Mouse (Mus musculus): Measurements from ENCODE around the gene Dolpp1. TPM values are rescaled to one million over a fixed set of nuclear protein-coding genes. Genes with fewer than 3 reads are reported as not detected.
"Not testable (repeated sequence)": the region's sequence is repeated elsewhere in the genome, so short reads cannot be mapped to it uniquely, and the experiment has no call there.

Dolpp1 gene
- polyA plus RNA-seq, 1 experiment, result 199 TPM

- peak overlapping the region; percentile 66 for H3K4me3 ChIP-seq (ENCODE audit: low read depth, low read length)
- H3K27me3 ChIP-seq (ENCODE audit: control insufficient read depth, insufficient read depth, low read length), result no peaks in the 10 kb centered on the region
- TF ChIP-seq CTCF (IDR thresholded peaks at IDR 0.05; ENCODE audit: extremely low read depth, insufficient read length, insufficient replicate concordance, low read depth, low read length) (no peak), POLR2A (IDR thresholded peaks at IDR 0.05; ENCODE audit: low read depth, low read length) (no peak)
- peaks cover 7% of the 10 kb centered on the region; the same call in 1 of the 2 replicates for H3K4me1 ChIP-seq (ENCODE audit: control insufficient read depth, insufficient read depth, insufficient read length, low read length)
- WGBS, result 2% methylated on average over 7 of the region's 7 CpGs
- H3K27ac ChIP-seq (ENCODE audit: insufficient read depth, low read depth, low read length), result peak overlapping the region; percentile 96; the same call in 1 of the 2 replicates
- H3K36me3 ChIP-seq (ENCODE audit: control insufficient read depth, insufficient read depth, low read length), result 0 out of 2 replicates have a peak, but pooled peaks cover 4% of the 10 kb centered on the region
Observed at GRCm38 (mm10) chr2:30416649-30416965, 24.6 kb downstream of the Dolpp1 start.

GRCm38 (mm10) chr2:30417154-30417553, 25.1 kb downstream of the Dolpp1 start:
- H3K4me3 ChIP-seq (ENCODE audit: low read depth, low read length), result not testable (repeated sequence)

GRCm38 (mm10) chr2:30417595-30418165, 25.6 kb downstream of the Dolpp1 start:
- WGBS, result 37% methylated on average over 5 of the region's 5 CpGs
- Histone ChIP-seq H3K4me3 (ENCODE audit: low read depth, low read length) (no peak overlapping the region), H3K36me3 (ENCODE audit: control insufficient read depth, insufficient read depth, low read length) (0 out of 2 replicates have a peak, but pooled peaks cover 1% of the 10 kb centered on the region), H3K4me1 (ENCODE audit: control insufficient read depth, insufficient read depth, insufficient read length, low read length) (peaks cover 9% of the 10 kb centered on the region; the same call in 1 of the 2 replicates), H3K27me3 (ENCODE audit: control insufficient read depth, insufficient read depth, low read length) (no peaks in the 10 kb centered on the region), H3K27ac (ENCODE audit: insufficient read depth, low read depth, low read length) (no peak overlapping the region)
- no peak for TF ChIP-seq POLR2A (IDR thresholded peaks at IDR 0.05; ENCODE audit: low read depth, low read length)
- no peak for TF ChIP-seq CTCF (IDR thresholded peaks at IDR 0.05; ENCODE audit: extremely low read depth, insufficient read length, insufficient replicate concordance, low read depth, low read length)

More at GRCm38 (mm10) chr2:30417154-30417553, 25.1 kb downstream of the Dolpp1 start:
- H3K27me3 ChIP-seq (ENCODE audit: control insufficient read depth, insufficient read depth, low read length); H3K36me3 ChIP-seq (ENCODE audit: control insufficient read depth, insufficient read depth, low read length); H3K4me1 ChIP-seq (ENCODE audit: control insufficient read depth, insufficient read depth, insufficient read length, low read length); H3K27ac ChIP-seq (ENCODE audit: insufficient read depth, low read depth, low read length): not testable (repeated sequence)
- WGBS, result 50% methylated on average over 6 of the region's 6 CpGs

- peaks cover 9% of the 10 kb centered on the region; the same call in 1 of the 2 replicates for H3K4me1 ChIP-seq (ENCODE audit: control insufficient read depth, insufficient read depth, insufficient read length, low read length)
- peaks cover 2% of the 10 kb centered on the region; the same call in 1 of the 2 replicates for H3K36me3 ChIP-seq (ENCODE audit: control insufficient read depth, insufficient read depth, low read length)
- WGBS, result 77% methylated on average over 6 of the region's 6 CpGs
- H3K27ac ChIP-seq (ENCODE audit: insufficient read depth, low read depth, low read length), result no peak overlapping the region
- no peak overlapping the region for H3K4me3 ChIP-seq (ENCODE audit: low read depth, low read length)
- H3K27me3 ChIP-seq (ENCODE audit: control insufficient read depth, insufficient read depth, low read length), result no peaks in the 10 kb centered on the region
- TF ChIP-seq POLR2A (IDR thresholded peaks at IDR 0.05; ENCODE audit: low read depth, low read length) (no peak), CTCF (IDR thresholded peaks at IDR 0.05; ENCODE audit: extremely low read depth, insufficient read length, insufficient replicate concordance, low read depth, low read length) (no peak)
Observed at GRCm38 (mm10) chr2:30418259-30418658, 26.2 kb downstream of the Dolpp1 start.

GRCm38 (mm10) chr2:30419112-30419511, 27.1 kb downstream of the Dolpp1 start:
- no peak for TF ChIP-seq CTCF (IDR thresholded peaks at IDR 0.05; ENCODE audit: extremely low read depth, insufficient read length, insufficient replicate concordance, low read depth, low read length)
- TF ChIP-seq POLR2A (IDR thresholded peaks at IDR 0.05; ENCODE audit: low read depth, low read length), result no peak
- peaks cover 6% of the 10 kb centered on the region; the same call in 1 of the 2 replicates for H3K4me1 ChIP-seq (ENCODE audit: control insufficient read depth, insufficient read depth, insufficient read length, low read length)
- no peaks in the 10 kb centered on the region for H3K27me3 ChIP-seq (ENCODE audit: control insufficient read depth, insufficient read depth, low read length)
- H3K27ac ChIP-seq (ENCODE audit: insufficient read depth, low read depth, low read length), result no peak overlapping the region
- H3K36me3 ChIP-seq (ENCODE audit: control insufficient read depth, insufficient read depth, low read length), result peaks cover 2% of the 10 kb centered on the region; the same call in 1 of the 2 replicates
- WGBS, result 71% methylated on average over 10 of the region's 10 CpGs
- H3K4me3 ChIP-seq (ENCODE audit: low read depth, low read length), result no peak overlapping the region

- H3K27me3 ChIP-seq (ENCODE audit: control insufficient read depth, insufficient read depth, low read length), result no peaks in the 10 kb centered on the region
- H3K4me1 ChIP-seq (ENCODE audit: control insufficient read depth, insufficient read depth, insufficient read length, low read length), result 0 out of 2 replicates have a peak, but pooled peaks cover 2% of the 10 kb centered on the region
- 40% methylated on average over 4 of the region's 4 CpGs for WGBS
- peaks cover 4% of the 10 kb centered on the region; the same call in 1 of the 2 replicates for H3K36me3 ChIP-seq (ENCODE audit: control insufficient read depth, insufficient read depth, low read length)
- no peak overlapping the region for H3K4me3 ChIP-seq (ENCODE audit: low read depth, low read length)
- TF ChIP-seq POLR2A (IDR thresholded peaks at IDR 0.05; ENCODE audit: low read depth, low read length) (no peak), CTCF (IDR thresholded peaks at IDR 0.05; ENCODE audit: extremely low read depth, insufficient read length, insufficient replicate concordance, low read depth, low read length) (no peak)
- H3K27ac ChIP-seq (ENCODE audit: insufficient read depth, low read depth, low read length), result no peak overlapping the region
Observed at GRCm38 (mm10) chr2:30421432-30421831, 29.4 kb downstream of the Dolpp1 start.

- Histone ChIP-seq H3K4me1 (ENCODE audit: control insufficient read depth, insufficient read depth, insufficient read length, low read length) (no peaks in the 10 kb centered on the region), H3K27me3 (ENCODE audit: control insufficient read depth, insufficient read depth, low read length) (no peaks in the 10 kb centered on the region), H3K27ac (ENCODE audit: insufficient read depth, low read depth, low read length) (no peak overlapping the region), H3K4me3 (ENCODE audit: low read depth, low read length) (no peak overlapping the region), H3K36me3 (ENCODE audit: control insufficient read depth, insufficient read depth, low read length) (peaks cover 57% of the 10 kb centered on the region)
- TF ChIP-seq POLR2A (IDR thresholded peaks at IDR 0.05; ENCODE audit: low read depth, low read length) (no peak), CTCF (IDR thresholded peaks at IDR 0.05; ENCODE audit: extremely low read depth, insufficient read length, insufficient replicate concordance, low read depth, low read length) (no peak)
Observed at GRCm38 (mm10) chr2:30429156-30429555, 37.1 kb downstream of the Dolpp1 start.

Measured in small intestine, adult 2 months (tissue).